Mouse (Mus musculus) G1E (cell line): ENCODE measurements around the gene Olfr632. TPM values are rescaled to one million over a fixed set of nuclear protein-coding genes. Genes with fewer than 3 reads are reported as not detected.
"Not testable (repeated sequence)": the region's sequence is repeated elsewhere in the genome, so short reads cannot be mapped to it uniquely, and the experiment has no call there.

Experiments
- ATAC-seq: 2 replicates; pipeline ENCODE4 v1.8.0; 2016; ENCODE audit warnings: mild to moderate bottlenecking; ENCODE audit not compliant: insufficient number of reproducible peaks, poor library complexity, low FRiP score, severe bottlenecking; ENCODE audit errors: extremely low read depth
- DNase-seq: peaks from one replicate; pipeline ENCODE4 v3.0.0; 2012; ENCODE audit warnings: low spot score
- H3K27me3 ChIP-seq: 2 replicates; pipeline ENCODE4 v1.6.1; 2012; ENCODE audit warnings: mild to moderate bottlenecking, low read length, inconsistent platforms; ENCODE audit not compliant: insufficient read depth
- H3K36me3 ChIP-seq: replicated peaks from 2 replicates; pipeline ENCODE3; 2012; ENCODE audit warnings: mild to moderate bottlenecking, inconsistent platforms
- H3K4me1 ChIP-seq: 2 replicates; pipeline ENCODE4 v1.6.1; 2012; ENCODE audit warnings: low read depth, low read length, inconsistent platforms, mixed read lengths; ENCODE audit not compliant: insufficient read depth
- H3K4me3 ChIP-seq: 2 replicates; pipeline ENCODE4 v1.5.1; 2012; ENCODE audit warnings: low read depth, mild to moderate bottlenecking, inconsistent platforms, low read length, moderate library complexity, mixed read lengths
- H3K9me3 ChIP-seq: replicated peaks from 2 replicates; pipeline ENCODE4 v1.6.1; 2012; ENCODE audit warnings: inconsistent platforms
- CTCF ChIP-seq: IDR thresholded peaks from 2 replicates; pipeline ENCODE4 v1.5.1; 2012; ENCODE audit warnings: low read depth, low read length, inconsistent platforms, mixed read lengths
- GATA1 ChIP-seq: IDR thresholded peaks from 2 replicates; pipeline ENCODE4 v1.6.1; 2012; ENCODE audit warnings: borderline replicate concordance, low read length, inconsistent platforms, mixed read lengths
- GATA2 ChIP-seq: IDR thresholded peaks from 2 replicates; pipeline ENCODE4 v1.6.1; 2012; ENCODE audit warnings: low read depth, low read length, inconsistent platforms, borderline replicate concordance
- POLR2AphosphoS5 ChIP-seq: IDR thresholded peaks from 2 replicates; pipeline ENCODE4 v1.6.1; 2012; ENCODE audit warnings: low read depth, low read length, inconsistent platforms; ENCODE audit not compliant: insufficient replicate concordance
- TAL1 ChIP-seq: conservative IDR thresholded peaks from 2 replicates; pipeline ENCODE4 v1.6.1; 2012; ENCODE audit warnings: low read depth, low read length, inconsistent platforms, mixed read lengths
- polyA plus RNA-seq: library from polyadenylated mRNA; stranded (reverse); fragments of >175 nt; gene quantifications from 2 replicates; pipeline ENCODE4 v1.2.3, GENCODE M21; 2012
- total RNA-seq, 2 experiments: library from RNA; stranded (forward) in 1 of 2; stranded (reverse) in 1 of 2; fragments of 200-1000 nt in 1 of 2; fragments of >200 nt in 1 of 2; fragmentation: Nextera tagmentation in 1 of 2; gene quantifications; 2 replicates each; pipeline ENCODE4 v1.2.3; 2014 to 2017

Gene Olfr632
- total and polyA plus RNA-seq, 3 experiments, result 0.16 TPM; not detected in 2

DNA sequence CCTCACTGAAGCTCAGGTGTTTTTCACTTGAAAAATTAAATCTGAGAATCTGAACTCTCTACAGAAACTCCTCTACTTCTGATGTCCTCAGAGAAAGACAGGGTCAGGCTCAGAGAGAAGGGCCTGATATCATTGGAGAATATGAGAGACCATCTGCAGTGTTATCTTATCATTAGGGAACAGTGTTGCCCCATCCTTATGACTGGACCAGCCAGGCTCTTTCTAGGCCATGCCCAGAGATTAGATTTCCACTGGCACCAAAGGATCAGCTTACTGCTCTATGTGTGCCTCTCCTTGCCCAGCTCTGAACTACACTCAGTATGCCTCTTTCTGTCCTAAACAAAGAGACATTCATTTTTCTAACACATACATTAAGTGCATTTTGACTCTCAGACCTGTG lies 18.8 kb upstream of the Olfr632 start:
- ATAC-seq, result no peak
- no peaks in the 10 kb centered on the region for H3K9me3 ChIP-seq
- H3K4me1 ChIP-seq, result peaks cover 17% of the 10 kb centered on the region
- TF ChIP-seq POLR2AphosphoS5 (no peak), GATA1 (no peak), CTCF (no peak), GATA2 (no peak), TAL1 (no peak)
- no peaks in the 10 kb centered on the region; the same call in 1 of the 2 replicates for H3K27me3 ChIP-seq
- H3K4me3 ChIP-seq, result no peak overlapping the region
- no peaks in the 10 kb centered on the region for H3K36me3 ChIP-seq
- DNase-seq, result no peak

DNA sequence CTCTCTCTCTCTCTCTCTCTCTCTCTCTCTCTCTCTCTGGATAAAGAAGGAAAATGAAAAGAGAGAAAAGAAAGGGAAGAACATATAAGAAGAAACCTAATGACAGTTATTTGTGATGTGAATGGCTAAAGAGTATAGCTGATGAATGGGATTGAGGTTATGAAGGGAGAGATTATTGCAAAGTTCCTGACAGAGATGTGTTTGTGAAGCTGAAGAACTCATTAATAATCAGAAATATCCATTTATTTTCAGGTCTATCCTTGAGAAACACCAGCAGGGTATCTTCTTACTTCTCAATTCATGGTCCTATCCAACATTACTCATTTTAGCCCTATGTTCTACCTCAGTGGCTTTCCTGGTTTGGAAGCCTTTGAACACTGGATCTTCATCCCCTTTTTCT lies 5.6 kb upstream of the Olfr632 start, which contains the start of gene Olfr631:
Gene Olfr631 (plus strand): TSS at position 301 of the 400 bp plus-strand sequence.
- Histone ChIP-seq H3K36me3 (no peaks in the 10 kb centered on the region), H3K4me3 (no peak within 1 kb of the TSS), H3K27me3 (peaks cover 11% of the 10 kb centered on the region), H3K9me3 (no peaks in the 10 kb centered on the region), H3K4me1 (no peaks in the 10 kb centered on the region; the same call in 1 of the 2 replicates)
- ATAC-seq (no peak), DNase-seq (no peak)
- TF ChIP-seq POLR2AphosphoS5 (no peak), CTCF (no peak), GATA1 (no peak), GATA2 (no peak), TAL1 (no peak)

DNA sequence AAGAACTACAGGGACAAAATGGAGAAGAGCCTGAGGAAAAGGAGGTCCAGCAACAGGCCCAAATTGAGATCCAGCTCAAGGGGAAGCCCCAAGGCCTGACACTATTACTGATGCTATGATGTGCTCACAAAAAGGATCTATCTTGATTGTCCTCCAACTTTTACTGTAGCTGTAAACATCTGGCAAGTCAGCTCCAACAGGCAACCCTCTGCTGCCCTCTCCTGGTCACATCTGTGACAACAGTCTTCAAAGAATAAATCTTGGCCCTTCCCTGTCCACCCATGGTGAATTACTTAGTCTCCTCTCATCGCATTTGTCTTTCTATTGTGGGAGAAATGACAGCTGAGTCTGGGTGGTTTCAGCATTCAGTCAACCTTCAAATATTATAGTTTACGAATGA lies 8.6 kb downstream of the Olfr632 start:
- ATAC-seq, result peak; percentile 54; the same call in 1 of the 2 replicates
- no peaks in the 10 kb centered on the region; the same call in 1 of the 2 replicates for H3K4me1 ChIP-seq
- peak; percentile 80 for TF ChIP-seq CTCF
- TF ChIP-seq GATA2, result no peak
- no peak overlapping the region for H3K4me3 ChIP-seq
- H3K9me3 ChIP-seq, result no peaks in the 10 kb centered on the region
- no peaks in the 10 kb centered on the region for H3K36me3 ChIP-seq
- peak; percentile 6 for DNase-seq
- peaks cover 14% of the 10 kb centered on the region for H3K27me3 ChIP-seq

DNA sequence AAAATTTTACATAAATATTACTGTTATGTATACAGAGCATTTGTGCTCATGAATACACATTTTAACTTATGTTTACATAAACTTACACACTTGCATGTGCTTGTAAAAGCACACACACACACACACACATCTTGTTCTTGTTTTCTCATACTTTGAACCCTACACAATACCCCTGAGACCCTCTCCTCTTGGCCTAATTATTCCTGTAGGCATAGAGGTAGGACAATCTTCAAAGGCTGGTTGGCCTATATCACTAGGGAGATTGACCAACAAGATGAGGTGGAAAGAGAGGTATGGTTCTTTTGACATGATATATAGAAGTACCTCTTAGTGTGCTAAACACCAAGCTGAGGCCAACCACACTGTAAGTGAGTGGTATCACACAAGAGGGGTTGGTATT lies 10.0 kb downstream of the Olfr632 start, which contains the start of gene Olfr633:
Gene Olfr633 (plus strand): TSS at position 301 of the 400 bp plus-strand sequence.
- TF ChIP-seq TAL1 (no peak), GATA2 (no peak), GATA1 (no peak), CTCF (no peak), POLR2AphosphoS5 (no peak)
- Histone ChIP-seq H3K36me3 (no peaks in the 10 kb centered on the region), H3K4me1 (no peaks in the 10 kb centered on the region; the same call in 1 of the 2 replicates), H3K4me3 (no peak within 1 kb of the TSS), H3K9me3 (no peaks in the 10 kb centered on the region), H3K27me3 (peaks cover 9% of the 10 kb centered on the region; the same call in 1 of the 2 replicates)
- no peak for ATAC-seq
- no peak for DNase-seq

DNA sequence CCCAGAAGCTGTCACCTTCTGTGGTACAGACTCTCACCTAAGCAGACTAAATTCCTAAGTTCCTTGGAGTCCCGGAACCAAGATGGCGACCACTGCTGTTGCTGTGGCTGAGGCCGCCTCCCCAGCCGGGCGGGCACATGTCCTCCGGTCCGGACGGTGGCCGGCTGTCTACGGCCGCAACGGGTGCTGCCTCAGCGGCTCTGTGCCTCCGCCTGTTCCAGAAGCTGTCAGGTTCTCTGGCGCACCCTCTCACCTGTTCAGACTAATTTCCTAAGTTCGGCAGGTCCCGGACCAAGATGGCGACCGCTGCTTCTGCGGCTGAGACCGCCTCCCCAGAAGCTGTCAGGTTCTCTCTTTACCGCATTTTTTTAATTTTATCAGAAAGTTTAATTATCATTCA lies 32.7 kb downstream of the Olfr632 start:
- not testable (repeated sequence) for DNase-seq, H3K4me1 ChIP-seq, H3K36me3 ChIP-seq, H3K4me3 ChIP-seq, H3K27me3 ChIP-seq, H3K9me3 ChIP-seq, ATAC-seq

DNA sequence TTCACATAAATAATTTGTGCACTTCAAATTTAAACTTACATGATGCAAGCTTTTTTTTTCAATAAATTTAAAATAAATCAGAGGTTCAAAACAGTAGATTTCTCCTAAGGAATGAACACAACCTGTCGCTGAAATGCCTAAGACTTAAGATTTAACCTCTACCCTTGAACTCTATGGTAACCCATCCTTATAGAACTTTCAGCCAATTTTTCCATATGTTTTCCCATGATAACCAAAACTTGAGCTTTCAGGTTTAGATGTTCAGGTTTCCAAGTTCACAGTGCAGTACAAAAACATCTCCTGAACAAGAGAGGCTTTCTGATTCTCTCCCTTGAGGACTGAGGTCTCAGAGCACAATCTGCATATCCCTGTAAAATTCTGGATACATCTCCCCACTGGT lies 36.7 kb downstream of the Olfr632 start, which contains the start of gene Olfr635:
Gene Olfr635 (plus strand): TSS at position 301 of the 400 bp plus-strand sequence.
- ATAC-seq (no peak), DNase-seq (no peak)
- Histone ChIP-seq H3K27me3 (no peaks in the 10 kb centered on the region), H3K36me3 (no peaks in the 10 kb centered on the region), H3K9me3 (no peaks in the 10 kb centered on the region), H3K4me1 (no peaks in the 10 kb centered on the region), H3K4me3 (no peak within 1 kb of the TSS)
- TF ChIP-seq POLR2AphosphoS5 (no peak), CTCF (no peak), GATA1 (no peak), GATA2 (no peak), TAL1 (no peak)

DNA sequence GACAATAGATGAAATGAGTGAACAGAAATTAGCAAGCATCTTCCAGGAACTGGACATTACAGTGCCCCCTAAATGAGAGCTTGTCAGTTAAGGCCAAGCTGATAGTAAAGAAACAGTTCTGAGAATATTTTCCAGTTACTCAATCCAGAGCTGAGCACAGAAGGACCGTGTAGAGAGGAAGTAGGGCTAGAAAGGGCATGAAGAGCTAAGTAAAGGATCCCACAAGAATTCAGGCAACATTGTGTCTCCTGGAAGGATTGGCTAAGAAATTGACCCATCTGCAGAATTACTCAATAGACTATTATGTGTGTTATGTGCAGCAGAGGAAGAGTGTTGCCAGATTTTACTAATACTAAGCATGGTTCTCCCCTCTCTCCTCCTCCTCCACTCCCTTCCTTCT lies 37.6 kb downstream of the Olfr632 start:
- no peak for TF ChIP-seq CTCF
- TF ChIP-seq TAL1, result no peak
- TF ChIP-seq POLR2AphosphoS5, result no peak
- no peak for TF ChIP-seq GATA1
- TF ChIP-seq GATA2, result no peak
- H3K9me3 ChIP-seq, result no peaks in the 10 kb centered on the region
- H3K4me3 ChIP-seq, result no peak overlapping the region
- no peaks in the 10 kb centered on the region for H3K36me3 ChIP-seq
- no peak for DNase-seq
- ATAC-seq, result no peak
- H3K27me3 ChIP-seq, result no peaks in the 10 kb centered on the region
- H3K4me1 ChIP-seq, result no peaks in the 10 kb centered on the region

Other genes starting within 250 kb of the Olfr632 start
Only the 20 nearest of the 33 such genes appear.
- not detected in 2 replicates for gene Olfr67, start 142.5 kb upstream of the Olfr632 start, total RNA-seq (2014; fragmentation: Nextera tagmentation)
- gene Olfr67, start 142.5 kb upstream of the Olfr632 start, total RNA-seq (2017), result not detected in 2 replicates
- gene Olfr67, start 142.5 kb upstream of the Olfr632 start, polyA plus RNA-seq, result 0.01 TPM in 1 of 2 replicates, not detected in the other
- gene Hbb-bt, start 120.4 kb upstream of the Olfr632 start, total RNA-seq (2014; fragmentation: Nextera tagmentation), result 14.8 and 396 TPM in 2 replicates
- gene Hbb-bt, start 120.4 kb upstream of the Olfr632 start, total RNA-seq (2017), result 3.3 and 7.8 TPM in 2 replicates
- gene Hbb-bt, start 120.4 kb upstream of the Olfr632 start, polyA plus RNA-seq, result 27.9 and 40.4 TPM in 2 replicates
- 153 and 3,173 TPM in 2 replicates for gene Hbb-bs, start 106.3 kb upstream of the Olfr632 start, total RNA-seq (2014; fragmentation: Nextera tagmentation)
- 10.4 and 23.5 TPM in 2 replicates for gene Hbb-bs, start 106.3 kb upstream of the Olfr632 start, total RNA-seq (2017)
- 137 and 158 TPM in 2 replicates for gene Hbb-bs, start 106.3 kb upstream of the Olfr632 start, polyA plus RNA-seq
- not detected in 2 replicates for gene Hbb-bh2, start 93.8 kb upstream of the Olfr632 start, total RNA-seq (2014; fragmentation: Nextera tagmentation)
- not detected in 2 replicates for gene Hbb-bh2, start 93.8 kb upstream of the Olfr632 start, total RNA-seq (2017)
- gene Hbb-bh2, start 93.8 kb upstream of the Olfr632 start, polyA plus RNA-seq, result not detected in 2 replicates
- 1.6 TPM in 1 of 2 replicates, not detected in the other for gene Hbb-bh1, start 91.2 kb upstream of the Olfr632 start, total RNA-seq (2014; fragmentation: Nextera tagmentation)
- 0.41 TPM in 1 of 2 replicates, not detected in the other for gene Hbb-bh1, start 91.2 kb upstream of the Olfr632 start, total RNA-seq (2017)
- gene Hbb-bh1, start 91.2 kb upstream of the Olfr632 start, polyA plus RNA-seq, result not detected in 2 replicates
- not detected in 2 replicates for gene Hbb-y, start 81.1 kb upstream of the Olfr632 start, total RNA-seq (2014; fragmentation: Nextera tagmentation)
- not detected in 2 replicates for gene Hbb-y, start 81.1 kb upstream of the Olfr632 start, total RNA-seq (2017)
- not detected in 2 replicates for gene Hbb-y, start 81.1 kb upstream of the Olfr632 start, polyA plus RNA-seq
- not detected in 2 replicates for gene Olfr66, start 48.1 kb upstream of the Olfr632 start, total RNA-seq (2014; fragmentation: Nextera tagmentation)
- 0.12 TPM in 1 of 2 replicates, not detected in the other for gene Olfr66, start 48.1 kb upstream of the Olfr632 start, total RNA-seq (2017)
- not detected in 2 replicates for gene Olfr66, start 48.1 kb upstream of the Olfr632 start, polyA plus RNA-seq
- not detected in 2 replicates for gene Olfr64, start 39.9 kb upstream of the Olfr632 start, total RNA-seq (2014; fragmentation: Nextera tagmentation)
- 0.05 TPM in 1 of 2 replicates, not detected in the other for gene Olfr64, start 39.9 kb upstream of the Olfr632 start, total RNA-seq (2017)
- not detected in 2 replicates for gene Olfr64, start 39.9 kb upstream of the Olfr632 start, polyA plus RNA-seq
- gene Olfr65, start 30.9 kb upstream of the Olfr632 start, total RNA-seq (2014; fragmentation: Nextera tagmentation), result not detected in 2 replicates
- gene Olfr65, start 30.9 kb upstream of the Olfr632 start, total RNA-seq (2017), result not detected in 2 replicates
- not detected in 2 replicates for gene Olfr65, start 30.9 kb upstream of the Olfr632 start, polyA plus RNA-seq
- gene Olfr631, start 5.5 kb upstream of the Olfr632 start, total RNA-seq (2014; fragmentation: Nextera tagmentation), result not detected in 2 replicates
- gene Olfr631, start 5.5 kb upstream of the Olfr632 start, total RNA-seq (2017), result 0.33 TPM in 1 of 2 replicates, not detected in the other
- not detected in 2 replicates for gene Olfr631, start 5.5 kb upstream of the Olfr632 start, polyA plus RNA-seq
- gene Olfr633, start 10.1 kb downstream of the Olfr632 start, total RNA-seq (2014; fragmentation: Nextera tagmentation), result not detected in 2 replicates
- 0.11 and 0.35 TPM in 2 replicates for gene Olfr633, start 10.1 kb downstream of the Olfr632 start, total RNA-seq (2017)
- not detected in 2 replicates for gene Olfr633, start 10.1 kb downstream of the Olfr632 start, polyA plus RNA-seq
- gene Olfr635, start 36.8 kb downstream of the Olfr632 start, total RNA-seq (2014; fragmentation: Nextera tagmentation), result not detected in 2 replicates
- gene Olfr635, start 36.8 kb downstream of the Olfr632 start, total RNA-seq (2017), result 0.12 and 0.33 TPM in 2 replicates
- not detected in 2 replicates for gene Olfr635, start 36.8 kb downstream of the Olfr632 start, polyA plus RNA-seq
- gene Olfr638, start 64.4 kb downstream of the Olfr632 start, total RNA-seq (2014; fragmentation: Nextera tagmentation), result not detected in 2 replicates
- not detected in 2 replicates for gene Olfr638, start 64.4 kb downstream of the Olfr632 start, total RNA-seq (2017)
- not detected in 2 replicates for gene Olfr638, start 64.4 kb downstream of the Olfr632 start, polyA plus RNA-seq
- gene Olfr639, start 83.0 kb downstream of the Olfr632 start, total RNA-seq (2014; fragmentation: Nextera tagmentation), result not detected in 2 replicates
- 0.17 and 0.22 TPM in 2 replicates for gene Olfr639, start 83.0 kb downstream of the Olfr632 start, total RNA-seq (2017)
- not detected in 2 replicates for gene Olfr639, start 83.0 kb downstream of the Olfr632 start, polyA plus RNA-seq
- gene Olfr640, start 91.2 kb downstream of the Olfr632 start, total RNA-seq (2014; fragmentation: Nextera tagmentation), result not detected in 2 replicates
- 0.11 and 0.17 TPM in 2 replicates for gene Olfr640, start 91.2 kb downstream of the Olfr632 start, total RNA-seq (2017)
- gene Olfr640, start 91.2 kb downstream of the Olfr632 start, polyA plus RNA-seq, result not detected in 2 replicates
- not detected in 2 replicates for gene Olfr641, start 101.1 kb downstream of the Olfr632 start, total RNA-seq (2014; fragmentation: Nextera tagmentation)
- 0.12 TPM in 1 of 2 replicates, not detected in the other for gene Olfr641, start 101.1 kb downstream of the Olfr632 start, total RNA-seq (2017)
- gene Olfr641, start 101.1 kb downstream of the Olfr632 start, polyA plus RNA-seq, result not detected in 2 replicates
- gene Olfr642, start 118.3 kb downstream of the Olfr632 start, total RNA-seq (2014; fragmentation: Nextera tagmentation), result not detected in 2 replicates
- gene Olfr642, start 118.3 kb downstream of the Olfr632 start, total RNA-seq (2017), result 0.11 and 0.12 TPM in 2 replicates
- not detected in 2 replicates for gene Olfr642, start 118.3 kb downstream of the Olfr632 start, polyA plus RNA-seq
- gene 4930516K23Rik, start 127.1 kb downstream of the Olfr632 start, total RNA-seq (2014; fragmentation: Nextera tagmentation), result not detected in 2 replicates
- gene 4930516K23Rik, start 127.1 kb downstream of the Olfr632 start, total RNA-seq (2017), result 0.05 and 0.23 TPM in 2 replicates
- not detected in 2 replicates for gene 4930516K23Rik, start 127.1 kb downstream of the Olfr632 start, polyA plus RNA-seq
- not detected in 2 replicates for gene Olfr644, start 137.5 kb downstream of the Olfr632 start, total RNA-seq (2014; fragmentation: Nextera tagmentation)
- gene Olfr644, start 137.5 kb downstream of the Olfr632 start, total RNA-seq (2017), result 0.17 and 0.76 TPM in 2 replicates
- not detected in 2 replicates for gene Olfr644, start 137.5 kb downstream of the Olfr632 start, polyA plus RNA-seq
- gene Olfr645, start 151.1 kb downstream of the Olfr632 start, total RNA-seq (2014; fragmentation: Nextera tagmentation), result not detected in 2 replicates
- 0.05 and 0.12 TPM in 2 replicates for gene Olfr645, start 151.1 kb downstream of the Olfr632 start, total RNA-seq (2017)
- gene Olfr645, start 151.1 kb downstream of the Olfr632 start, polyA plus RNA-seq, result not detected in 2 replicates